20 mouse cellular contexts compared by ENCODE assay signal in the genomic region with DNA sequence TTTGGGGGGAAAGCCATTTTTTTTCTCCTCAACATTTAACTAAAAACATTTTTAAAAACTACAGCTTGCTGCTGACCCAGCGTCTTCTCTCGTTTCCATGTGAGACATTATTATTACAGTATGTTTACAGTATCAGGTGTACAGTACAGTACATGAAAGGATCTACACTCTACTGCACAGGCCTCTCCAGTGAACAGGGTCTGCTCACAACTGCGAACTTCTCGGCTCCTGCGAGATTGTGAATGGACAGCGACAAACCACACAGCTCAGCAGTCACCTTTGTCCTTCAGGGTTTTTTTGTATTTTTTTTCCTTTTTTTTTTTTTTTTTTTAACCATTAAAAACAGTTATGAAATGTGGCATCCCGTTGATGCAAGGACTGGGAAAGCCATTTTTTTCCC. TPM values are rescaled to one million over a fixed set of nuclear protein-coding genes. Genes with fewer than 3 reads are reported as not detected.
DNase-seq lines count a peak whose midpoint lies in the region; ATAC-seq and TF ChIP-seq lines count a peak whose summit lies in the region.
"Had no signal": no experiment of that assay in that cellular context is flagged by ENCODE, and none has a peak within 500 bp of the region (broad histone marks: within the 10 kb centered on the region; RNA-seq: fewer than 3 reads in every experiment).

No protein-coding gene starts in this region.

- peak in 1 of 2 experiments; percentile 51 for DNase-seq in spleen, adult 2 months (ENCODE audit: low read depth in 1 of 2, low spot score in 2 of 2)
- no peak for DNase-seq in spleen, postnatal 4 days (ENCODE audit: low spot score in 2 of 2)
- DNase-seq in A20 (ENCODE audit: low read depth, low spot score) = peak; percentile 40
- peak; percentile 50 to 57 for DNase-seq in B cell, adult 2 months
- DNase-seq in cerebellum, postnatal 14 days = no peak
- DNase-seq in embryo, embryonic 10 days (ENCODE audit: low spot score) = no peak
- DNase-seq: adrenal gland, adult 8-10 months; cerebellum, adult 11-12 months; embryo, embryonic 11 days had no signal

- peaks cover 18% of the 10 kb centered on the region; the same call in 1 of the 2 replicates for H3K4me1 ChIP-seq in spleen, adult 2 months (ENCODE audit: control insufficient read depth, insufficient read depth, insufficient read length)

- WGBS in spleen, adult 2 months = 52% methylated on average over 7 of the region's 7 CpGs

- TF ChIP-seq CTCF in spleen, adult 2 months (IDR thresholded peaks at IDR 0.05; ENCODE audit: extremely low read depth, insufficient read depth, insufficient read length, insufficient replicate concordance) = no peak

- peak; percentile 51 for ATAC-seq in neutrophil, adult 5-6 weeks (ENCODE audit: extremely low read depth, insufficient number of reproducible peaks, low FRiP score, poor library complexity, severe bottlenecking)
- no peak for ATAC-seq in monocyte, adult 5-6 weeks (replicated peaks; ENCODE audit: insufficient number of reproducible peaks, low FRiP score, low TSS enrichment, poor library complexity, severe bottlenecking)
- ATAC-seq: activated CD4-positive, CD25-positive, alpha-beta regulatory T cell, adult 4 months; forebrain, embryonic 14.5 days; forebrain, embryonic 16.5 days; Patski had no signal

- peak overlapping the region; percentile 76 for H3K27ac ChIP-seq in spleen, adult 2 months (ENCODE audit: insufficient read depth, low read length)
- H3K27ac ChIP-seq: embryonic facial prominence, embryonic 13.5 days; embryonic facial prominence, embryonic 15.5 days; forebrain, embryonic 10.5 days; forebrain, embryonic 12.5 days had no signal

- H3K36me3 ChIP-seq in spleen, adult 2 months (ENCODE audit: control insufficient read depth, insufficient read depth, low read length) = peaks cover 39% of the 10 kb centered on the region

- no peak overlapping the region for H3K4me3 ChIP-seq in spleen, adult 2 months (ENCODE audit: extremely low read depth, insufficient read depth, insufficient read length)
- H3K4me3 ChIP-seq: embryonic facial prominence, embryonic 13.5 days; embryonic facial prominence, embryonic 15.5 days; erythroblast, embryonic 14.5 days; forebrain, embryonic 10.5 days; forebrain, embryonic 12.5 days had no signal

- no peak for TF ChIP-seq POLR2A in spleen, adult 2 months (IDR thresholded peaks at IDR 0.05; ENCODE audit: low read depth, low read length)

- no peaks in the 10 kb centered on the region for H3K27me3 ChIP-seq in spleen, adult 2 months (ENCODE audit: control insufficient read depth, insufficient read depth, low read length)
- H3K27me3 ChIP-seq: embryonic facial prominence, embryonic 13.5 days; embryonic facial prominence, embryonic 15.5 days; forebrain, embryonic 12.5 days; Patski had no signal

RNA-seq across cellular contexts. Expression of a gene that starts 7.2 kb away (rescaled TPM):
- 14.5 and 16.0 TPM in 2 replicates for polyA plus RNA-seq in spleen, adult 2 months (2012; rRNA removed)
- total RNA-seq in neutrophil, adult 5-6 weeks (2017) = 13.2 and 22.0 TPM in 2 replicates
- total RNA-seq in monocyte, adult 5-6 weeks (2017) = 3.5 to 16.0 TPM (median 5.7 TPM) in 3 replicates

RNA-seq across cellular contexts. Expression of a gene that starts 29.7 kb away (rescaled TPM):
- 133 and 134 TPM in 2 replicates for polyA plus RNA-seq in spleen, adult 2 months (2012; rRNA removed)
- total RNA-seq in neutrophil, adult 5-6 weeks (2017) = 91.5 and 99.5 TPM in 2 replicates
- total RNA-seq in monocyte, adult 5-6 weeks (2017) = 12.8 to 48.9 TPM (median 20.8 TPM) in 3 replicates

Comparison
In these comparisons a context has a peak if more than half of its experiments do, and no peak if none do; other contexts are left out.
1. DNase-seq: peak in A20 (single experiment) and B cell, adult 2 months (2 of 2); none in spleen, postnatal 4 days (0 of 2), cerebellum, postnatal 14 days (0 of 2) and embryo, embryonic 10 days (single experiment).